Mouse (Mus musculus): ENCODE results near the gene Rgs7bp.
A peak's percentile ranks its signal among the peaks of the same experiment; 100 is the strongest.

The Rgs7bp gene

GRCm38 (mm10) chr13:105002831-105003157 lies 51.9 kb downstream of the Rgs7bp start:
- DNase-seq (ENCODE audit: low read depth), result no peak

- DNase-seq (ENCODE audit: low read depth), result no peak
These were observed 52.4 kb downstream of the Rgs7bp start for GRCm38 (mm10) chr13:105002132-105002830.

DNA sequence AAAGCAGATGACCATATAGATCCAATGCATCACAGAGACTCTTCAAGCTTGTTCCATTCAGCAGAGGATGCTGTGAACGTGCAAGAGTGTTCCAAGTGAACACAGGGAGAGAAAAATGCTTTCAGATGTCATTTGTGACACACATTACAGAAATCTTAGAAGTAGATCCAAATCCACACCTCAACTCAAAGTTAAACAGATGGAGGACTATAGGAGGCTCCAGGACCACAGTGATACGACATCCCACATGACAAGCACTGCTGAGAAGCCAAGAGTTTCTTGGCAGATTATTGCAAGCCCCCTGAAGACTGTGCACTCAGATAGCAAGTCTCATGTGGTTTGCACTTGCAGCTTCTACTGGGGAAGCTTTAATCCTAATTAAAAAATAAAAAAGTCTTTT lies 53.0 kb downstream of the Rgs7bp start:
- no peak for DNase-seq (ENCODE audit: low read depth)

DNA sequence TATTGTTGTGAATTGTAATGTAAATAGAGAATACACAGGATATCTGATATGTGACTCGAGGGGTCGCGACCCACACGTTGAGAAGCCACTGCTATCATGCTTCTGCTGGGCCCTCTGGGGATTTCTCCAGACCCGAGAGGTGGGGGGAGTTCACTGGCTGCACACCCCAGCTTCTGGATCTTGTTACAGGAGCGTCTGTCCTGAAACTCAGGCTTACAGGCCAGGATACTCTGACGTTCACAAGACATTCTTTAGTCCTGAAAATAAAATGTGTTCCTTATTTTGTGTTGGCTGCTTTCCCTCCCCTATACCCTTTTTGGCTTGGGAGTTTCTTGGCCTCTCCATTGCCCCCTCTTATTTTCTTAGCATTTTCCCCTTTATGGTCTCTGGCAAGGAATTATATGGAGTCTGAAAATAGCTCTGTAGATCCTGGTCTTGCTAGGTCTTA lies 65.9 kb downstream of the Rgs7bp start:
- no peak for DNase-seq (ENCODE audit: low read depth)

- DNase-seq (ENCODE audit: low read depth), result no peak
These were observed 66.7 kb downstream of the Rgs7bp start for GRCm38 (mm10) chr13:104988009-104988540.

- DNase-seq (ENCODE audit: low read depth), result no peak
These were observed 69.0 kb downstream of the Rgs7bp start for GRCm38 (mm10) chr13:104985691-104986090.

DNA sequence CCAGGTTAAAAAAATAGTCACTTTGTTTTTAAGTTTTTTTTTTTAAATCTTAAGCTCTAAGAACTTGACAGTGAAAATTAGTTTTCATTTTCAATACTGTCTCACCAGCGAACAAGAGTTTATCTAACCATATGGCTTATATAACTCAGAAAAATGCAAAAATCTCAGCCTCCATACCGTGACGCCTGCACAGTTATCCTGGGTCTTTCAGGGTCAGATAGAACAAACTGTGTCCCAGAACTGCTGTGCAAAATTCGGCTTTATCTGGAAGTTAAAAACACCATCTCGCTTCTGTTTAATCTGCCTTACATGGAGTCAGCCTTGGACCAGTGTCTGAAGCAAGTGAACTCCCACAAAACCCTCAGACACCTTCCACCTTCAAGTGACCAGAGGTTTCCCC lies 70.7 kb downstream of the Rgs7bp start:
- no peak for DNase-seq (ENCODE audit: low read depth)

DNA sequence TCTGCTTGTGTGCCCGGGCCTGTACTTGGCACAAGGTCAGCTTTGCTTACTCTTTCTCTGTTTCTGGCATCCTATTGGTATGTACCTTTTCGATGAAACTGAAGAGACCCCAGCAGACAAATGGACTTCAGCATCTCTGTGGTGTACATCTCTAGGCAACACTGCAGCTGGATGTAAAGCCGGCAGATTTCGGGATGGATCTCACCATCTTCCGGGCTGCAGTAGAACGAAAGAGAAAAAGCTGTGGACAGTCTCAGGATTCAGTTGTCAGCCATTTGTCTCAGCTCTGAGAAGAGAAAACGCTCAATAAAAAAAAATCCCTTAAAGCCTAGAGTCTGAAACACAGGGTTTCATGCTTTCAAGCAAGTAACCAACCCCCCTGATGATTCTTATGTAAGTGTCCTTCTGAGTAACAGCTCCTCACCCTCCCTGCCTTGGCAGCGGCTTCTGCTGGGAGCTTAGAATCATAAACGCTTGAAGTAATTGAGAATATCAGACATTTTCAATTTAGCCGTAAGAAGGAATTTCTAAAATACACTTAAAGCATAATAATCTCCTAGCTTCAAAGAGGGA lies 71.9 kb downstream of the Rgs7bp start:
- no peak for DNase-seq (ENCODE audit: low read depth)

GRCm38 (mm10) chr13:104978176-104978575 lies 76.6 kb downstream of the Rgs7bp start:
- no peak for DNase-seq (ENCODE audit: low read depth)

GRCm38 (mm10) chr13:104967486-104967885 lies 87.2 kb downstream of the Rgs7bp start:
- no peak for DNase-seq (ENCODE audit: low read depth)

DNA sequence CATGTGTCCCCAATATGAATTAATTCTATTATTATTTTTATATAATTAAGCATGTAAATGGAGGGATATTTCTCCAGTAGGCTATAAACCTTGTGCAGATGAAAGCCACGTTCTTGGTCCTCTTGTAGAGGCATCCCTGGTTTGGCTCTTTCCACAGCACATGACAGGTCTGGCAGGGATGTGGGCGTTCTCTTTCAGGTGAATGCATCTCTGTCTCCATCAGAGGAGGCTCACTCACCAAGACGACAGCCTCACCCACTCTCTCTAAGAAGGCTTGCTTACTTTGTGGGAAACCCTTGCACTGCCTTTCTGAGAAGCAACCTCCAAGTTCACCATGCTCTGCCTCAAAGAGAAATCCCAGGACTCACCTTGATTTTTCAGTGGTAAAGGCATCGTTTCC lies 91.0 kb downstream of the Rgs7bp start:
- DNase-seq (ENCODE audit: low read depth), result no peak

DNA sequence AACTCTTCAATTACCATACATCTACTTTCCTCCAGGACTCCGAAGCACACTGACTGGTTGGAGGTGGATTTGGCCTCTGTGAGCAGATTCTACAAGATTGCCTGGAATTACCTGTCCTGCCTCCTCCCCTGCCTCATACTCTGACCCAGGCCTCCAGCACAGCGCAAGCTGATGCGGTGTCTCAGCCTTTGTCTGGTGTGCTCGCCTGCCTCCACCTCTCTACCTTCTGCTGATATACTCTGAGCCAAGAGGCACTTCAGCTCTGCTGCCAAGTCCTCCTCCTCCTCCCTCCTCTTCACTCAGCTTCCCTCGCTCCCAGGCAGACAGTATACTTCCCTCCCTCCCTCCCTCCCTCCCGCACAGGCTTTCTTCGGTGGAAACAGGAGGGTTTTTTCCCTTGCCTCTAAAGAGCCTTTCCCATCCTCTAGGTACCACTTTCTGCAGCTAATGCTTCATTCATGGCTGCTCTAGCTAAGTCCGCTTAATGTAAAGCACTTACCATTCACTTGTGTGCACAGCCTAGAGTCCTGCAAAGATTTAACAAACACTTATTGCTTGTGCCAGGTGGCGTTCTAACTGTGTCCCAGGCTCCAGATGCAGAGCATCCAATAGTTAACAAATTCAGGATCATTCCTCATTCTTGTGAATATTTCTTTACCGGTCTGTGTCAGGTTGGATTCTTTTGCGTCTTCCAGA lies 91.9 kb downstream of the Rgs7bp start:
- no peak for DNase-seq (ENCODE audit: low read depth)

GRCm38 (mm10) chr13:104962166-104962565 lies 92.6 kb downstream of the Rgs7bp start:
- DNase-seq (ENCODE audit: low read depth), result no peak

DNA sequence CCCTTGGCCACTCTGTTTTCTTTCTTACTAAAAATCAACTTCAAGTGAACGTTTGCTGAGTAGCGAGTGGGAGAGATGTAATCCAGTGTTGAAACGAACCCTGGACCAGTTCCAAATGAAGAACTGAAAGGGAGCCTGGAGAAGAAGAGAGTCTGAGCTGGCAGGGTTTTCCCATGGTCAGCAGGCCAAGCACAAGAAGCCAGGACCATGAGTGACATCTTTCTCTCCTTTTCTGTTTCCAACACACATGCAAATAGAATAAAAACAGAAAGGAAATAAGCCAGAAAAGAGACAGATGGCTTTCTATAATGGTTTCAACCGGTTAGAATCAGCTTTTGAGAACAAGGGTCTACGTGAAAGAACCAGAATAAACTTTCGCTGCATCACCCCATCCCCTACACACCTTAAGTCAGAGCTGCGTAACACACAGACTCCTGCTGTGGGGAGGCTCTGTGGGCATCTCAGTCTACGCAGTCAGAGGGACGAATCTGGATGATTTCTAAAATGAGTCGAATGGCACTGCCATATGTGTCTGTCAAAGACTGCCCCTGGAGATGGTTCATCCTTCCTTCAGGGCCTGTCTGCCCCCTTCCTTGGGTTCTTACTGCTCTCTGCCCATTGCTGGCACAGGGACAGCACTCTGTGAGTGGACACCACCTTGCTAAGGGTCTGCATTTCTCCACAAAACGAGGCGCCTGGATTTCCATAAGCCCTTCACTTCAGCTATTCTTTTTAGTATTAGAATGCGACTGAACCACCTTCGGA lies 93.6 kb downstream of the Rgs7bp start:
- DNase-seq (ENCODE audit: low read depth), result no peak

GRCm38 (mm10) chr13:104960206-104960928 lies 94.4 kb downstream of the Rgs7bp start:
- no peak for DNase-seq (ENCODE audit: low read depth)

- no peak for DNase-seq (ENCODE audit: low read depth)
These were observed 95.0 kb downstream of the Rgs7bp start for GRCm38 (mm10) chr13:104959733-104960132.

DNA sequence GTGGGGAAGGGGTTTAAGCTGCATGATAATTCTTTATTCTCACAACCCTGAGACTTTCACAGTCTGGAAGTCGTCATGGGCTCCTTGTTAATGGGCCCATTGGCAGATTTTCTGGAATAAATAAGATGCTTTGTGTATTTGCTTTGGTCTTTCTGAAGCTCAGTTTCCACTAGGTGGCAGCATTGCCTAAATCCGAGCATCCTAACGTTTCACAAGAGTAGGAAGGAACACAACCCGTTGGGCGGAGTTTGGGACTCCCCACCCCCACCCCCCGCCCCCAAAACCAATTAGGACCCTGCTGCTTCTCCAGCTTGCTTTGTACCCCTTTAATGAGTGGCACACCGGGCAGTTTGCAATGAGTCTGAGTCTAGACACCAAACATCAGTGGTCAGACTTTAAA lies 106.8 kb downstream of the Rgs7bp start:
- DNase-seq (ENCODE audit: low read depth), result peak; percentile 81

GRCm38 (mm10) chr13:104940483-104940882 lies 114.2 kb downstream of the Rgs7bp start:
- DNase-seq (ENCODE audit: low read depth), result no peak

- DNase-seq (ENCODE audit: low read depth), result peak; percentile 86
These were observed 114.9 kb downstream of the Rgs7bp start for GRCm38 (mm10) chr13:104939856-104940255.

GRCm38 (mm10) chr13:104938966-104939593 lies 115.7 kb downstream of the Rgs7bp start:
- no peak for DNase-seq (ENCODE audit: low read depth)

- peak; percentile 18 for DNase-seq (ENCODE audit: low read depth)
These were observed 117.0 kb downstream of the Rgs7bp start for GRCm38 (mm10) chr13:104937759-104938158.
